Mouse (Mus musculus) MEL (cell line): ENCODE data around the gene B430305J03Rik. TPM values are rescaled to one million over a fixed set of nuclear protein-coding genes. Genes with fewer than 3 reads are reported as not detected.

Source experiments
- DNase-seq: peaks from one replicate; pipeline ENCODE4 v3.0.0; 2011; ENCODE audit warnings: low read depth, low spot score
- H3K27ac ChIP-seq: 2 replicates; pipeline ENCODE4 v1.5.1; 2012; ENCODE audit warnings: low read depth, mild to moderate bottlenecking, control low read depth, low read length, moderate library complexity; ENCODE audit not compliant: control insufficient read depth
- H3K27me3 ChIP-seq, 2 experiments: fragments of 150-350 bp in 1 of 2; sonication (generic) in 1 of 2; 2 replicates each; pipeline ENCODE4 v1.6.1; 2012; ENCODE audit warnings: low read length in 2 of 2, mild to moderate bottlenecking in 2 of 2, improper control_type of control experiment in 1 of 2, moderate library complexity in 1 of 2; ENCODE audit not compliant: insufficient read depth in 2 of 2, control insufficient read depth in 1 of 2
- H3K36me3 ChIP-seq, 2 experiments: 2 replicates each; pipeline ENCODE4 v1.6.1; 2012 to 2014; ENCODE audit warnings: low read length in 2 of 2, improper control_type of control experiment in 1 of 2, inconsistent platforms in 1 of 2, mild to moderate bottlenecking in 1 of 2; ENCODE audit not compliant: insufficient read depth in 2 of 2, control insufficient read depth in 1 of 2
- H3K4me1 ChIP-seq, 2 experiments: fragments of 150-350 bp in 1 of 2; sonication (generic) in 1 of 2; 2 replicates each; pipeline ENCODE4 v1.6.1; 2012; ENCODE audit warnings: low read length in 2 of 2, improper control_type of control experiment in 1 of 2, mild to moderate bottlenecking in 1 of 2; ENCODE audit not compliant: insufficient read depth in 2 of 2, control insufficient read depth in 1 of 2
- H3K4me3 ChIP-seq, 2 experiments: fragments of 150-350 bp in 1 of 2; sonication (generic) in 1 of 2; 2 replicates each; pipeline ENCODE4 v1.5.1; 2012; ENCODE audit warnings: low read depth in 2 of 2, low read length in 2 of 2, mild to moderate bottlenecking in 2 of 2, moderate library complexity in 2 of 2, control low read depth in 1 of 2, improper control_type of control experiment in 1 of 2; ENCODE audit not compliant: control insufficient read depth in 1 of 2, insufficient read depth in 1 of 2
- H3K79me2 ChIP-seq: 2 replicates; pipeline ENCODE4 v1.6.1; 2012; ENCODE audit warnings: mild to moderate bottlenecking, low read length, moderate library complexity; ENCODE audit not compliant: control insufficient read depth, poor library complexity, insufficient read depth
- H3K9ac ChIP-seq: 2 replicates; pipeline ENCODE4 v1.6.1; 2012; ENCODE audit warnings: low read depth, mild to moderate bottlenecking, control low read depth, low read length, moderate library complexity; ENCODE audit not compliant: control insufficient read depth, poor library complexity, severe bottlenecking
- H3K9me3 ChIP-seq: fragments of 150-350 bp; sonication (generic); replicated peaks from 2 replicates; pipeline ENCODE4 v1.6.1; 2012; ENCODE audit warnings: mild to moderate bottlenecking, low read length, improper control_type of control experiment, moderate library complexity; ENCODE audit not compliant: insufficient read depth
- BHLHE40 ChIP-seq: IDR thresholded peaks from 2 replicates; pipeline ENCODE4 v1.6.1; 2012; ENCODE audit warnings: low read depth, mild to moderate bottlenecking, inconsistent platforms, low read length, improper control_type of control experiment, borderline replicate concordance
- CHD1 ChIP-seq: IDR thresholded peaks from 2 replicates; pipeline ENCODE4 v1.6.1; 2012; ENCODE audit warnings: low read depth, mild to moderate bottlenecking, inconsistent platforms, low read length, improper control_type of control experiment
- EP300 ChIP-seq, 2 experiments: IDR thresholded peaks; 2 replicates each; pipeline ENCODE4 v1.6.1; 2011; ENCODE audit warnings: improper control_type of control experiment in 2 of 2, low read length in 2 of 2, low read depth in 1 of 2, mild to moderate bottlenecking in 1 of 2
- ETS1 ChIP-seq: IDR thresholded peaks from 2 replicates; pipeline ENCODE4 v1.6.1; 2012; ENCODE audit warnings: low read depth, mild to moderate bottlenecking, inconsistent platforms, low read length, improper control_type of control experiment, moderate library complexity
- GATA1 ChIP-seq: IDR thresholded peaks from 2 replicates; pipeline ENCODE4 v1.6.1; 2011; ENCODE audit warnings: low read depth, low read length, improper control_type of control experiment
- HCFC1 ChIP-seq: IDR thresholded peaks from 2 replicates; pipeline ENCODE4 v1.6.1; 2012; ENCODE audit warnings: low read depth, mild to moderate bottlenecking, inconsistent platforms, low read length, improper control_type of control experiment, moderate library complexity
- JUND ChIP-seq: IDR thresholded peaks from 2 replicates; pipeline ENCODE4 v1.6.1; 2011; ENCODE audit warnings: low read depth, mild to moderate bottlenecking, improper control_type of control experiment, low read length
- KAT2A ChIP-seq: conservative IDR thresholded peaks from 2 replicates; pipeline ENCODE4 v1.6.1; 2012; ENCODE audit warnings: low read depth, low read length, improper control_type of control experiment, inconsistent platforms
- MAX ChIP-seq: IDR thresholded peaks from 2 replicates; pipeline ENCODE4 v1.6.1; 2011; ENCODE audit warnings: low read length, improper control_type of control experiment
- MAZ ChIP-seq: IDR thresholded peaks from 2 replicates; pipeline ENCODE4 v1.6.1; 2012; ENCODE audit warnings: low read depth, mild to moderate bottlenecking, inconsistent platforms, low read length, improper control_type of control experiment
- MEF2A ChIP-seq: IDR thresholded peaks from 2 replicates; pipeline ENCODE4 v1.6.1; 2014; ENCODE audit warnings: low read depth, mild to moderate bottlenecking, inconsistent platforms, low read length, improper control_type of control experiment; ENCODE audit not compliant: poor library complexity, insufficient replicate concordance, severe bottlenecking; ENCODE audit errors: extremely low read depth
- MXI1 ChIP-seq: IDR thresholded peaks from 2 replicates; pipeline ENCODE4 v1.6.1; 2011; ENCODE audit warnings: mild to moderate bottlenecking, low read depth, low read length, improper control_type of control experiment
- MYB ChIP-seq: IDR thresholded peaks from 2 replicates; pipeline ENCODE4 v1.6.1; 2011; ENCODE audit warnings: mild to moderate bottlenecking, low read depth, low read length, improper control_type of control experiment
- NRF1 ChIP-seq: IDR thresholded peaks from 2 replicates; pipeline ENCODE4 v1.6.1; 2014; ENCODE audit warnings: low read depth, mild to moderate bottlenecking, inconsistent platforms, low read length, improper control_type of control experiment, moderate library complexity; ENCODE audit not compliant: poor library complexity, insufficient read depth, severe bottlenecking
- POLR2A ChIP-seq, 2 experiments: IDR thresholded peaks; 2 replicates each; pipeline ENCODE4 v1.6.1; 2011 to 2012; ENCODE audit warnings: low read length in 2 of 2, mild to moderate bottlenecking in 2 of 2, control low read depth in 1 of 2, improper control_type of control experiment in 1 of 2, low read depth in 1 of 2, moderate library complexity in 1 of 2; ENCODE audit not compliant: control insufficient read depth in 1 of 2, insufficient read depth in 1 of 2, poor library complexity in 1 of 2
- POLR2AphosphoS2 ChIP-seq: IDR thresholded peaks from 2 replicates; pipeline ENCODE4 v1.6.1; 2011; ENCODE audit warnings: low read length, improper control_type of control experiment
- POLR2AphosphoS5 ChIP-seq: IDR thresholded peaks from 2 replicates; pipeline ENCODE4 v1.6.1; 2012; ENCODE audit warnings: low read depth, borderline replicate concordance, mild to moderate bottlenecking, inconsistent platforms, low read length, moderate library complexity, mixed read lengths
- RCOR1 ChIP-seq: IDR thresholded peaks from 2 replicates; pipeline ENCODE4 v1.6.1; 2012; ENCODE audit warnings: low read depth, mild to moderate bottlenecking, inconsistent platforms, low read length, improper control_type of control experiment
- SIN3A ChIP-seq: IDR thresholded peaks from 2 replicates; pipeline ENCODE4 v1.6.1; 2012; ENCODE audit warnings: low read length, improper control_type of control experiment, inconsistent platforms
- TCF12 ChIP-seq: IDR thresholded peaks from 2 replicates; pipeline ENCODE4 v1.6.1; 2014; ENCODE audit warnings: low read depth, mild to moderate bottlenecking, inconsistent platforms, low read length, improper control_type of control experiment, moderate library complexity
- UBTF ChIP-seq: IDR thresholded peaks from 2 replicates; pipeline ENCODE4 v1.6.1; 2012; ENCODE audit warnings: low read depth, mild to moderate bottlenecking, inconsistent platforms, low read length, improper control_type of control experiment, moderate library complexity, borderline replicate concordance; ENCODE audit not compliant: insufficient read depth
- USF1 ChIP-seq: IDR thresholded peaks from 2 replicates; pipeline ENCODE4 v1.6.1; 2014; ENCODE audit warnings: low read depth, mild to moderate bottlenecking, inconsistent platforms, low read length, improper control_type of control experiment, moderate library complexity
- ZNF384 ChIP-seq: IDR thresholded peaks from 2 replicates; pipeline ENCODE4 v1.6.1; 2012; ENCODE audit warnings: low read depth, mild to moderate bottlenecking, inconsistent platforms, low read length, improper control_type of control experiment
- polyA plus RNA-seq, 2 experiments: library from polyadenylated mRNA; stranded (reverse) in 1 of 2; unstranded in 1 of 2; fragments of >175 nt in 1 of 2; fragments of >200 nt in 1 of 2; gene quantifications; 2 replicates each; pipeline versions ENCODE4 v1.2.1 to v1.2.4; 2012; ENCODE audit warnings: low replicate concordance in 2 of 2, low read depth in 1 of 2; ENCODE audit not compliant: insufficient read length in 2 of 2, insufficient read depth in 1 of 2, missing spikeins in 1 of 2
- total RNA-seq: library from RNA; depleted of rRNA; stranded (reverse); fragments of 300-350 nt; gene quantifications from 2 replicates; pipeline ENCODE4 v1.2.3, GENCODE M21; 2012

Gene B430305J03Rik
- total and polyA plus RNA-seq, 3 experiments: 1.2 to 4.2 TPM; not detected in 1

DNA sequence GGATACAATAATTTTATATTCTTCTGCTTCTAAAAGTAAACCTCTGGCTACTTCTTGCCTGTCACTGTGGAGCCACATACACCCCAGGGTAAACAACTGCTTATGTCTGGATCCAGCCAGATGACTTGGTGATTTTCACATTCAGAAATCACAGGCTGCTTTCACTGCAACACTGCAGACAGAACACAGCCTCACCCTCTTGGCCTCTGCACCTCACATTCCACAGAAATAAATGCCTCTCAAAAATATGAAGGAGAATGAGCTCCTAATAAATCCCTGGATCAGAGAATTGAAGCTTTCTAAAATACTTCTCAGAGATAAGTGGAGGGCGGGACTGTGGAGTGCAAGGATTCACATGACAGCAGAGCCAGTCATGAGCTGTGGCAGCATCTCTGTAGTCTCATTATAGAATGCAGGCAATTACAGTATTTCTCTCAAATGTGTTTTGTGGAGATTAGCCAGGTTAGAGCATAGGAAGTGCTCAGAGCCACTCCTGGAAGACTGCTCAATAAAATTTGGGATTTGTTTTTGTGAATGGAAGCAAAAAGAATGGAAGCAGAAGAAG lies 35.2 kb upstream of the B430305J03Rik start:
- H3K36me3 ChIP-seq: peaks cover 0 to 16% of the 10 kb centered on the region in 2 experiments; a peak in 2 of 4 replicates
- no peak overlapping the region for H3K9ac ChIP-seq
- H3K27me3 ChIP-seq: no peaks in the 10 kb centered on the region
- no peaks in the 10 kb centered on the region for H3K79me2 ChIP-seq
- peaks cover 4 to 20% of the 10 kb centered on the region in 2 experiments for H3K4me1 ChIP-seq
- no peaks in the 10 kb centered on the region for H3K9me3 ChIP-seq
- H3K4me3 ChIP-seq: no peak overlapping the region
- H3K27ac ChIP-seq: no peak overlapping the region
- DNase-seq: no peak
- TF ChIP-seq MAX (no peak), POLR2AphosphoS2 (no peak), MAZ (no peak), MEF2A (no peak), ZNF384 (no peak), CHD1 (no peak), RCOR1 (no peak), NRF1 (no peak), POLR2A (IDR thresholded peaks at IDR 0.05; ENCODE audit: control insufficient read depth in 1 of 2, insufficient read depth in 1 of 2, low read depth in 1 of 2, low read length in 2 of 2, poor library complexity in 1 of 2) (no peak)

DNA sequence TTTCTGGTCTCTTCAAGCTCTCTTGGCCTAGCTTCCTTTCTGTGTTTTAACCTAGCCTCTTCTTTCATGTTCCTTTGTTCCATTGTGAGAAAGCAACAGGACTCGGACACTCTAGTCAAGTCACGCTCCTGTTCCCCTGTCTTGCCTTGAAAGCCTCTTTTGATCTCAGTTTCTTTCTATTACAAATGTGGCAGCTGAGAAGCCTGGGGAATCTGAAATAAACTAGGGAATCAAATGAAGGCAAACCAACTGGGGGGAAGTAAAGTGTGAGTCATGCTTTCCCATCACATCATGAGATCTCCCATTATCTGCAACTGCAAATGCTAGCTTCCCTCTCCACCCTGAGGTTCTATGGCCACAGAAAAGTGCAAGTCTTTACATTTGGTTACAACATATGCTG lies 31.0 kb upstream of the B430305J03Rik start:
- peak overlapping the region; percentile 82 for H3K27ac ChIP-seq
- H3K4me3 ChIP-seq: no peak overlapping the region
- H3K36me3 ChIP-seq: peaks cover 0 to 28% of the 10 kb centered on the region in 2 experiments; a peak in 2 of 4 replicates
- peak; percentile 91 for TF ChIP-seq ETS1
- TF ChIP-seq POLR2AphosphoS5: no peak
- TF ChIP-seq TCF12: peak; percentile 52; the same call in 1 of the 2 replicates
- TF ChIP-seq POLR2A (IDR thresholded peaks at IDR 0.05; ENCODE audit: control insufficient read depth in 1 of 2, insufficient read depth in 1 of 2, low read depth in 1 of 2, low read length in 2 of 2, poor library complexity in 1 of 2): no peak
- no peak for TF ChIP-seq USF1
- peak; percentile 95 for TF ChIP-seq JUND
- TF ChIP-seq POLR2AphosphoS2: no peak
- no peak for TF ChIP-seq UBTF
- peak; percentile 50; the same call in 1 of the 2 replicates for TF ChIP-seq MXI1
- TF ChIP-seq GATA1: peak; percentile 86
- peak; percentile 86 to 96 for TF ChIP-seq EP300 (IDR thresholded peaks at IDR 0.05; ENCODE audit: low read depth in 1 of 2, low read length in 2 of 2)
- TF ChIP-seq MYB: no peak
- peak; percentile 52; the same call in 1 of the 2 replicates for TF ChIP-seq SIN3A
- no peak for TF ChIP-seq KAT2A
- no peak for TF ChIP-seq HCFC1
- TF ChIP-seq RCOR1: peak; percentile 82
- TF ChIP-seq BHLHE40: no peak
- peak overlapping the region; percentile 21; the same call in 1 of the 2 replicates for H3K9ac ChIP-seq
- H3K4me1 ChIP-seq: peaks cover 18 to 33% of the 10 kb centered on the region in 2 experiments
- peak; percentile 75 for DNase-seq
- H3K27me3 ChIP-seq: no peaks in the 10 kb centered on the region
- no peaks in the 10 kb centered on the region for H3K79me2 ChIP-seq
- no peaks in the 10 kb centered on the region for H3K9me3 ChIP-seq
